In the genomic region with DNA sequence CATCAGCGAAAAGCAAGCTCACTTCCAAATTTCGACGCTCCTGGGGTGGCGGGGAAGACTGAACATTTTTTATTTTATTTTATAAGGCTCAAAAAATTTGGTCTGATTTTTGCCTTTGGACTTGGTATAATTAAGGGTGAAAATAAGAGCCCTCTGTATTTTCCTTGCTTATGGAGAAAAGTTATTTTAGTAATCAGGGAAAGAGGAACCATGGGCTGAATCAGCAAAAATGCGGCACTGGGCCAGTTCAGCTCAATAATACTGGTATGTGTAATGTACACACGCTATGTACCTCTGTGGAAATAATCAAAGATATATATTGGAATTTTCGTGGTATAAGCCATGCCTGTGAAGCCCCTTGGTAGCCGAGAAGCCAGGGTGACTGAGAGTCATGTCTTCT, we compare ENCODE assay signal across 27 mouse cellular contexts.
DNase-seq lines count a peak whose midpoint lies in the region; ATAC-seq and TF ChIP-seq lines count a peak whose summit lies in the region.
"Had no signal": no experiment of that assay in that cellular context is flagged by ENCODE, and none has a peak within 500 bp of the region (broad histone marks: within the 10 kb centered on the region; RNA-seq: fewer than 3 reads in every experiment).

No protein-coding gene starts in this region.

- H3K36me3 ChIP-seq in midbrain, embryonic 11.5 days (ENCODE audit: control insufficient read depth, insufficient read depth, low read length), result no peaks in the 10 kb centered on the region
- no peaks in the 10 kb centered on the region for H3K36me3 ChIP-seq in midbrain, embryonic 13.5 days
- no peaks in the 10 kb centered on the region for H3K36me3 ChIP-seq in embryonic facial prominence, embryonic 15.5 days
- no peaks in the 10 kb centered on the region for H3K36me3 ChIP-seq in limb, embryonic 14.5 days (ENCODE audit: control insufficient read depth, insufficient read depth, low read length)
- H3K36me3 ChIP-seq: heart, embryonic 15.5 days; hindbrain, embryonic 12.5 days; intestine, embryonic 15.5 days had no signal

- 87% methylated on average over 8 of the region's 8 CpGs for WGBS in midbrain, embryonic 11.5 days
- 90% methylated on average over 8 of the region's 8 CpGs for WGBS in midbrain, embryonic 13.5 days
- 79% methylated on average over 8 of the region's 8 CpGs for WGBS in embryonic facial prominence, embryonic 15.5 days
- 71% methylated on average over 8 of the region's 8 CpGs for WGBS in limb, embryonic 14.5 days

- intact Hi-C loops in gastrocnemius, postnatal 36 days (cut with DNase I), result loop anchor here (2.0 kb wide), 1 partner anchor 113 kb away; a partner anchor contains a TSS

- TF ChIP-seq POLR2A in limb, embryonic 14.5 days (IDR thresholded peaks at IDR 0.05; ENCODE audit: borderline replicate concordance, extremely low read depth, insufficient read depth, insufficient read length), result no peak

- no peak overlapping the region for H3K4me3 ChIP-seq in midbrain, embryonic 11.5 days (ENCODE audit: low read depth, low read length)
- H3K4me3 ChIP-seq in midbrain, embryonic 13.5 days (replicated peaks), result no peak overlapping the region
- H3K4me3 ChIP-seq in embryonic facial prominence, embryonic 15.5 days (replicated peaks), result no peak overlapping the region
- no peak overlapping the region for H3K4me3 ChIP-seq in limb, embryonic 14.5 days (replicated peaks; ENCODE audit: low read length)
- H3K4me3 ChIP-seq: erythroblast, embryonic 14.5 days; heart, embryonic 15.5 days; intestine, embryonic 15.5 days; megakaryocyte, embryonic 14.5 days had no signal

- no peaks in the 10 kb centered on the region for H3K9me3 ChIP-seq in midbrain, embryonic 11.5 days (ENCODE audit: control insufficient read depth, low read length)
- no peaks in the 10 kb centered on the region for H3K9me3 ChIP-seq in midbrain, embryonic 13.5 days
- H3K9me3 ChIP-seq in embryonic facial prominence, embryonic 15.5 days (replicated peaks), result no peaks in the 10 kb centered on the region
- H3K9me3 ChIP-seq in limb, embryonic 14.5 days (ENCODE audit: control insufficient read depth, low read length), result no peaks in the 10 kb centered on the region
- H3K9me3 ChIP-seq: heart, embryonic 15.5 days; hindbrain, embryonic 12.5 days; intestine, embryonic 15.5 days; megakaryocyte, embryonic 14.5 days had no signal

- H3K4me1 ChIP-seq in midbrain, embryonic 11.5 days (ENCODE audit: control insufficient read depth, insufficient read depth, low read length), result peaks cover 16% of the 10 kb centered on the region
- peaks cover 22% of the 10 kb centered on the region for H3K4me1 ChIP-seq in midbrain, embryonic 13.5 days (replicated peaks)
- peaks cover 15% of the 10 kb centered on the region for H3K4me1 ChIP-seq in embryonic facial prominence, embryonic 15.5 days
- H3K4me1 ChIP-seq in limb, embryonic 14.5 days (ENCODE audit: control insufficient read depth, insufficient read depth, low read length), result peaks cover 35% of the 10 kb centered on the region

- peak; percentile 86 for DNase-seq in midbrain, embryonic 11.5 days (ENCODE audit: low spot score, missing footprints)
- no peak for DNase-seq in limb, embryonic 14.5 days (ENCODE audit: low spot score)
- no peak for DNase-seq in Muller cell, postnatal 12 days (ENCODE audit: inconsistent ontology term)
- no peak for DNase-seq in right cerebral cortex, postnatal 36 days (ENCODE audit: low spot score in 2 of 2)
- no peak for DNase-seq in gastrocnemius, postnatal 36 days
- DNase-seq: adrenal gland, postnatal 14 days; B cell, adult 2 months; cerebellum, adult 2 months; cerebellum, postnatal 14 days; forebrain, postnatal 0 days; heart, postnatal 36 days; kidney, adult 2 months; kidney, postnatal 36 days; left cerebral cortex, postnatal 4 days; lung, postnatal 36 days; midbrain, embryonic 14.5 days; thymus, postnatal 4 days had no signal

- no peak overlapping the region for H3K4me2 ChIP-seq in midbrain, embryonic 11.5 days
- H3K4me2 ChIP-seq in midbrain, embryonic 13.5 days (replicated peaks), result no peak overlapping the region
- H3K4me2 ChIP-seq in embryonic facial prominence, embryonic 15.5 days (replicated peaks), result no peak overlapping the region
- H3K4me2 ChIP-seq in limb, embryonic 14.5 days (replicated peaks; ENCODE audit: low read depth, low read length, severe bottlenecking), result 0 out of 2 replicates have a peak overlapping the region, but pooled peaks have one; percentile 23
- H3K4me2 ChIP-seq: intestine, embryonic 15.5 days; liver, embryonic 11.5 days had no signal

- H3K27me3 ChIP-seq in midbrain, embryonic 11.5 days (ENCODE audit: control insufficient read depth, insufficient read depth, low read length), result peaks cover 60% of the 10 kb centered on the region
- H3K27me3 ChIP-seq in midbrain, embryonic 13.5 days, result peaks cover 92% of the 10 kb centered on the region
- H3K27me3 ChIP-seq in embryonic facial prominence, embryonic 15.5 days, result peaks cover 41% of the 10 kb centered on the region
- peaks cover 7% of the 10 kb centered on the region; the same call in 1 of the 2 replicates for H3K27me3 ChIP-seq in limb, embryonic 14.5 days (ENCODE audit: control insufficient read depth, insufficient read depth, low read length)

- no peak for ATAC-seq in midbrain, embryonic 11.5 days (ENCODE audit: low FRiP score)
- no peak for ATAC-seq in midbrain, embryonic 13.5 days
- ATAC-seq in embryonic facial prominence, embryonic 15.5 days (ENCODE audit: insufficient number of reproducible peaks, low FRiP score, low TSS enrichment, low read depth), result no peak
- ATAC-seq in limb, embryonic 14.5 days (ENCODE audit: low FRiP score, low read depth), result no peak
- ATAC-seq: forebrain, postnatal 0 days; hindbrain, postnatal 0 days; intestine, embryonic 15.5 days; Patski had no signal

- no peak overlapping the region for H3K9ac ChIP-seq in midbrain, embryonic 11.5 days (ENCODE audit: low read length)
- no peak overlapping the region for H3K9ac ChIP-seq in midbrain, embryonic 13.5 days (replicated peaks)
- H3K9ac ChIP-seq in embryonic facial prominence, embryonic 15.5 days, result no peak overlapping the region
- no peak overlapping the region for H3K9ac ChIP-seq in limb, embryonic 14.5 days (ENCODE audit: low read depth, low read length, severe bottlenecking)
- H3K9ac ChIP-seq: forebrain, postnatal 0 days; heart, embryonic 15.5 days; hindbrain, embryonic 12.5 days; intestine, embryonic 15.5 days had no signal

- H3K27ac ChIP-seq in midbrain, embryonic 11.5 days (ENCODE audit: low read depth, low read length), result no peak overlapping the region
- no peak overlapping the region for H3K27ac ChIP-seq in midbrain, embryonic 13.5 days
- H3K27ac ChIP-seq in embryonic facial prominence, embryonic 15.5 days (replicated peaks), result peak overlapping the region; percentile 0; the same call in 1 of the 2 replicates
- no peak overlapping the region for H3K27ac ChIP-seq in limb, embryonic 14.5 days (replicated peaks; ENCODE audit: low read depth, low read length)
- H3K27ac ChIP-seq: heart, embryonic 15.5 days; hindbrain, embryonic 12.5 days; hindbrain, postnatal 0 days; intestine, embryonic 15.5 days had no signal
